Mouse (Mus musculus) spleen, postnatal 36 days (tissue): ENCODE measurements around the gene Gm39566.

Source experiments
- DNase-seq, 2 experiments: peaks; one replicate each; pipeline ENCODE4 v3.0.0; 2022; ENCODE audit warnings: low spot score in 2 of 2, mixed read lengths in 1 of 2

Gene Gm39566

DNA sequence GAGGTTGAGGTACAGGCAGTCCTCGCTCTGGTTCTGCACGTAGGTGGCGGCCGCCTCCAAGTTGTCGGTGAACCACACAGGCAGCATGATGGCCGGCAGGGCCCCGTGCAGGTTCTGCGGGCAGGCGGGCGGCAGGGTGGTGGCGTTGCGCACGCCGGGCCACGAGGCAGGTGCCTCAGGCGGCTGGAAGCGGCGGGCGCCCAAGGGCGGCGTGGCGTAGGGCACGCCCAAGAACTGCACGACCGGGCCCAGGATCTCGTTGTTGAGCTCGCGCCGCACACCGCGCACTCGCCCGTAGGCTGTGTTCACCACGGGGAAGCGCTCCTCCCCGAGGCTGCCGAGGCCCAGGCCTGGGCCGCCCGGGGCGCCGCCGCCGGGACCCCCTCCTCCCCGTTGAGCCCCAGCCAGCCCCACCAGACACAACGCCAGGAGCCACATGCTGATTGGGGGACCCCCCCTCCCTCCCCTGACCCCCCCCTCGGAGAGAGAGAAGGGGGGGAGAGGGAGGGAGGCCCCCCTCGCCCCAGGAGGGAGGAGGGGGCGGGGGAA, 19.0 kb upstream of the Gm39566 start:
- DNase-seq = peak; percentile 52 to 54

GRCm38 (mm10) chr11:69833554-69833953, 18.5 kb upstream of the Gm39566 start:
- no peak for DNase-seq

DNA sequence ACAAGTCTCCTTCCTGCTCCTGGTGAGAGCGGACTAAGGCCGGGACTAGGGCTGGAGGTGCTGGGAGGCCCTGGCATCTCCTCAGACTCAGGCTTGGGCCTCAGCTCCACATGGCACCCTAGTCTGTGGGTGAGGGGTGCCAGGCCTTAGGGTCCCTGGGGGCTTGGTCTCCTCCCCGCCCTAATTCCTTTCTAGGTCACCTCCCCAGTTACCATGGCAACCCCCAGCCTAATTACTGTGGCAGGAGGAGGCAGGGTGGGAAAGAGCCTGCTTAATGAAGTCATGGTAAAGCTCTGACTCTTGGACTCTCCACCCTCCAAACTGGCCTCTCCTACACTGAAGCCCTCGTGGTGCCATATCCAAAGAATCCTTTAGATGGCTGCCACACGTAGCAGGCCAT, 13.7 kb upstream of the Gm39566 start:
- DNase-seq = no peak

- DNase-seq = no peak
Observed at GRCm38 (mm10) chr11:69823456-69823855, 8.4 kb upstream of the Gm39566 start.

DNA sequence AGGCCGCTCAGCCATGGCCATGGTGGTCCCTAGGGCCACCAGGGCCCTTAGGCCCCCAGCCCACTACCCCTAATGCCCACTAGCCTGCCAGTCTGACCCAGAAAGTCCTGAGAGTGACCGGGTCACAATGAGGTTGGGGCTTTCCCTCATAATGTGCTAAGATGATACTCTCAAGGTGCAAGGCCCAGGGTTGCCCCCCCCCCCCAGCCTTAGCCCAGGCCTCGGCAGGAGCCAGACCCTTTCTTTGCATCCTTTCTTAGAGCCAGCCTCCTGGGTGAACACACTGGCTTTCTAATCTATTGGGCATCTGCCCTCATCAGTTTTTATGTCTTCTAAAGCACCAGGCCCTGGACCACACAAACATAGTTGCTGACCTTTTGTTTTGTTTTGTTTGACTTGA, 7.0 kb upstream of the Gm39566 start, which contains the start of gene Spem1:
Gene Spem1 (minus strand): TSS at position 101 of the 400 bp plus-strand sequence.
- no peak for DNase-seq

GRCm38 (mm10) chr11:69818871-69819270, 3.8 kb upstream of the Gm39566 start:
- no peak for DNase-seq

- DNase-seq = no peak
Observed at GRCm38 (mm10) chr11:69818365-69818764, 3.3 kb upstream of the Gm39566 start, which contains the start of gene Spem2. TSS of gene Spem2 (minus strand) at chr11:69818465.

- no peak for DNase-seq
Observed at GRCm38 (mm10) chr11:69816520-69816919, 1.4 kb upstream of the Gm39566 start.

DNA sequence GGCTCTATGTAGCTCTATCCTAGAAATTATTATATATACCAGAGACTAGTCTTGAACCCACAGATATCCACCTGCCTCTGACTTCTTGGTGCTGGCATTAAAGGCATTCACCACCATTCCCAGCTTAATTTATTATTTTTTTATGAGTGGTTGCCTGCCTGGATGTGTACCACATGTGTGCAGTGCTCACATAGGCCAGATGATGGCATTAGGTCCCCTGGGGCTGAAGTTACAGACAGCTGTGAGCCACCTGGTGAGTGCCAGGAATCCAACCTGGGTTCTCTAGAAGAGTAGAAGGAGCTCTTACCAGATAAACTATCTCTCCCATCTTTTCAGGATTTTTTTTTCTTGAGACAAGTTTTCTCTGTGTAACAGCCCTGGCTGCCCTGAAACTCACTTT, 4.8 kb downstream of the Gm39566 start:
- no peak for DNase-seq

DNA sequence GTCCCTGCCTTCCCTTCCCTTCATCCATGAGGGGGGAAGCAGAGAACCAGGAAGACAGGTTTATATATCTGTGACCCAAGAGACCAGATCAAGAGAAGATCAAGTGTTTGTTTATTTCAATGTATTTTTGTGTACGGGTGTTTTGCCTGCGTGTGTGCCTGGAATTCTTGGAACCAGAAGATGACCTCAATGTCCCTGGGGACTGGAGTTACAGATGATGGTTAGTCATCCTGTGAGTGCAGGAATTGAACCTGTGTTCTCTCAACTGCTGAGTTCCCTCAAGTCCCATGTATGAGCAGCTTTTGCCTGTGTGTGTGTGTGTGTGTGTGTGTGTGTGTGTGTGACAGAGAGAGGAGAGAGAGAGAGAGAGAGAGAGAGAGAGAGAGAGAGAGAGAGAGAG, 7.5 kb downstream of the Gm39566 start:
- no peak for DNase-seq

- DNase-seq = no peak
Observed at GRCm38 (mm10) chr11:69806378-69806777, 8.7 kb downstream of the Gm39566 start.

DNA sequence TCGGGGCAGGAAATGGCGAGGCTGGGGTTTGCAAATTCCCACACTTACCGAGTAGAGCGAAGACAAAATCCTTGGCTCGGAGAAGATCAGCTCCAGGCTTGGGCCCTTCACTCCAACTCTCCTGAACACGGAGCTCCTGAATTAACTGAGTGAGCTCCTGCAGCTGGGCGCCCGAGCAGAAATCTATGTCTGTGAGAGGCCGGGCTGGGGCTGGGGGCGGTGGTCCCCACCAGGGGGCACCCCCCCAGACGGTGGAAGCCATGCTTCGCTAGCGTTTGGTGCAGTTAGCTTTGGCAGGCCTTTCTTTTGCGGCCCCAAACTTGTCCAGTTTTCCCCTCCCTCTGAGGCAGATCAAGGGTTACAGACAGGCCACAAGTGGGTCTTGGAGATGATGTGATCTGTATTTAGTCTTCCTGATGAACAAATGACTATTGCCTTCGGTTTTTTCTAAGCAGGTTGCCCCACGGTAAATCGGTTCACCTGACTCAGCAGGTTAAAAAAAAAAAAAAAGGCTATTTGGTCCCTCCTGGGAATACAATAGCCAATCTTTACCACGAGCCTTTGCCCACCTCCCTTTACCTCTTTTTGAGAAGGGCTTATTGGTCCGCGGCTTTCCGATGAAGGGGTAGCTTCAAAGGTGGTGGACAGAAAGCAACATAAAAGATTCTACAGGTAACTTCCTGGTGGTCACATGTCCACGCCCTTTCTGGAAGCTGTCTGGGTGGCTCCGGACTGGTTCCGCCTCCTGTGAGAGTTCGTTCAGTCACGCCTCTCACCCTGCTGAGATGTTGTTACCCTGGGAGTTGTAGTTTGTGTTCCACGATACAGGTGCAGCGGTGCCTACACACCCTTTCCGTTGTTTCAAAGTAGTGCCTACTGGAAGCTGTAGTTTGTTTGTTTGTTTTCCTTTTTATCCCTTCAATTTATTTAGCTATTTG, 9.9 kb downstream of the Gm39566 start, which contains the start of gene Tmem102:
Gene Tmem102 (minus strand): TSS at position 653 of the 938 bp plus-strand sequence.
- DNase-seq = no peak

DNA sequence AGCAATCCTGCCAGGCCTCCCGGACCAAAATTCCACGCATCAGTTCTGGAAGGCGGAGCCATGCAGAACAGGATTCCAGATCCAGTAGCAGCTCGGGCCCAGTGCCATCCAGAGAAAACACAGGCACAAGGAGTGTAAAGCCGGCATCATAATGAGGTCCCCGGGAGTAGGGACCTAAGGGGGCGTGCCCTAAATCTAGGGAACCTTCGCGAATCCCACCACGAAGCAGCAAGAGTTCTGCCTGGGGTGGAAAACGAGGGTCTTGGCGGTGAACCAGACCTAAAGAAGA, 10.5 kb downstream of the Gm39566 start:
- no peak for DNase-seq

DNA sequence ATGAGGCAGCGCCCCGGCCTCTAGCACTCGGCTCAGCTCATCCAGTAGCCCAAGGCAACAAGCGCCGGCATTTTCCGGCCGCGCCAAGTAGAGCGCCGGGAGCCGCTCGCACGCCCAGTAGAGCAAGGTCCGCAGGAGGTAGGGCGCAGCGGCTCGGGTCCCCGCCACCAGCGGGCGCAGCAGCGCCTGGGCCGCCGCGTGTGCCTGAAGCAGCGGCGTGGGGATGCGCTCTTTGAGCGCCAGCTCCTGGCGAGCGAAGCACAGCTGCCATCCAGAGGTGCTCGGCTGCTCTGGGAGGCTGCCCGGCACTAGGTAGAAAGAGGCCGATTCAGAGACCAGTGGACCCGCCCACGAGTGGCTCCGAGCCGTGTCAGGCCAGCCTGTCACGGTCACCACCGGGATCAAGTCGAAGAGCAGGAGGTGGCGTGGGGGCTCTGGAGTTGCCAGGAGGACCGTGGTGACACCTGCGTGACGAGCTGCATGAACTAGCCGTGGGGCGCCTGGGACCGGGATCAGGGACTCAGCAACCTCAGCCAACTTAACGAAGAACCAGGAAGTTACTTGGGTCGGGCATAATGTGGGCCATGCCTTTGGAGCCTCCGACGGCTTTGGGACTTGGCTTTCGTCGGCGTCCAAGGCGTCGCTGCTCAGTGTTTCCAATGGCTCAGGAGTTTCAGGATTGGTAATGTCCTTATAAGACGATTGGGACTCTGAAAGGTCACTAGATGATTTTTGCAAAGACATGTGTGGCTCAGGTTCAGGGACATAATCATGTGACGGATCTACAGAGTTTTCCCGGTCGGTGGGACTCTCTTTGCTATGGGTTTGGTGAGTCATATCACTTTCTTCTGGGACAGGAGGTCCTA, 11.1 kb downstream of the Gm39566 start:
- peak; percentile 71 to 77 for DNase-seq

DNA sequence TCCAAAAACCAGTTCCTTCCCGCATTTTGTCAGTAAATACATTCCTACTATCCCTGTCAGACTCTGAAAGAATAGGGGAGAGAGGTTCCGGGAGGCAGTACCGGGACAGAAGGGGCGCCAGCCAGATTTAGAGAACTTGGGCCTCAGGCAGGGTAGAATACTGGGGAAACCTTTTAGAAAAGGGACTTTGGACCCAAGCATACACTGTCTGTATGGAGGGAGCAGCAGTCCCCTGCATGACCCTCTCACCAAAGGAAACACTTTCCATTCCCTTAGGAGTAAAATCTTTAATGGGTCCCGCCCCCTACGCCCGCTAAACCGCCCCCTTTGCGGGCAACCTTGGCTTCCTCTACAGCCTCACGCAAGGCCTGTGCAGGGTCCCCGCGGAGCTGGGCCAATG, 11.8 kb downstream of the Gm39566 start:
- DNase-seq = no peak

DNA sequence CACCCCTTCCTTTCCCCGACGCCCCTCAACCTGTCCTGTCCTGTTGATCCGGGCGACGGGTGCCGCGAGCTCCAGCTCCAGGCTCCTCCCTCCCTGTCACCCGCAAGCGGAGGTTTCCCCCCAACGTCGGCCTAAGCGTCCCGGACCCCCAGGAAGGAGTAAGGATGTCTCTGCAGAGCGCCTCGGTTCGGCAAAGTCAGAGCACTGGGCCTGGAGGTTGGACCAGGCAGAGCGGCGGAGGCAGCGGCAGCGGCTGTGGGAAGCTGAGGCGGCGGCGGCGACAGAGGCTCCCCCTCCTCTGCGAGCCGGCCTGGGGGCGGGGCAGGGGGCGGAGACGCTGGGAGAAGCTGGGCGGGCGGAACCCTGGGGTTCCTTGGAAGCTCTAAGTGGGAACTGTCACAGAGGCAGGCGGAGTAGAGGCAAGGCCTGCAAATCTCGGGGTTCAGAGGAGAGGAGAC, 12.4 kb downstream of the Gm39566 start:
- peak; percentile 50 to 65 for DNase-seq

GRCm38 (mm10) chr11:69801379-69801977, 13.6 kb downstream of the Gm39566 start, which contains the start of gene Fgf11:
TSS of gene Fgf11 (minus strand) at chr11:69801857.
- DNase-seq = no peak

DNA sequence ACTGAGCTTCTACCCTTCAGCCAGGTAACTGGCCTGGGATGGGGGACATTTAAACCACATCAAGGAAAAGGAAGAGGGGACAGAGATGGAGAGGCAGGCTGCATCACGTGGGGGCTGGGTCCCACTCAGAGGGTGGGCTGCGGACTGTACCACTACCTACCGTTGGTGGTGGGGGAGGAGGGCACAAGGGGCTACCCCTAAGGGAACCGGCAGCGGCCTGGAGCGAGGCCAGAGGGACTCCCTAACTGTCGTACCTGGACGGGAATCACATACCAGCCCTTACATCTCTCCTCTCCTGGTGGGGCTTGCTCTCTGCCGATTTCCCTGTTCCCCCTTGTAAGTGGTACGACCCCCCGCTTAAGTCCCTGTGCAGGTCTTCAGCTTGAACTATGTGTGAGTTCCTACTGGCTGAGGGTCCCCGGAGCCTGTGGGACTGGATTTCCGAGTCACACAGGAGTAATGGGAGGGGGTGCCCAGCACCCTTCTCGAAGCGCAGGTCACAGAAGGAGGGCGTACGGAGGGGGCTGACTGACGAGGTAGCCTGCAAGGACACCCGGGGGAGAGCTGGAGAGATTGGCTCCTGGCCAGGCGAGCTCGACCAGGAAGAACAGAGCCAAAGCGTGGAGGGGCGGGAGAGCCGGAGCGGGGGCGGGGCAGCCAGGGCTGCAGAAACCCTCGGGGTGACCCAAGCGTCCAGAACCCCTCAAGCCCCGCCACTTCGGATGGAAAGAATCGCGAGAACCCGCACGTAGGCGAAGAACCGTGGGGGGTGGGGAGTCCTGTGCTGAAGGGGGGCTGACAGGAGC, 14.5 kb downstream of the Gm39566 start:
- DNase-seq = no peak

DNA sequence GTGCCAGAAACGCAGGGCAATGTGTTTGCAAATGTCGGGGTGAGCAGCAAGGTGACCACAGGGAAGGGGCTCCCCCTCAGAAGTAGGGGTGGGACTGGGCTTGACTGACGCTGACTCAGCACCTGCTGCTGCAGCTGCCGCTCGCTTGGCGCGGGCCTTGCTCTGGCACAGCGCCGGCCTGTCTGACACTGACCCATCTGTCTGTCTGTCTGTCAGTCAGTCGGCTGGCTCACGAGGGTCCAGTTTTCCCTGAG, 15.0 kb downstream of the Gm39566 start:
- no peak for DNase-seq

DNA sequence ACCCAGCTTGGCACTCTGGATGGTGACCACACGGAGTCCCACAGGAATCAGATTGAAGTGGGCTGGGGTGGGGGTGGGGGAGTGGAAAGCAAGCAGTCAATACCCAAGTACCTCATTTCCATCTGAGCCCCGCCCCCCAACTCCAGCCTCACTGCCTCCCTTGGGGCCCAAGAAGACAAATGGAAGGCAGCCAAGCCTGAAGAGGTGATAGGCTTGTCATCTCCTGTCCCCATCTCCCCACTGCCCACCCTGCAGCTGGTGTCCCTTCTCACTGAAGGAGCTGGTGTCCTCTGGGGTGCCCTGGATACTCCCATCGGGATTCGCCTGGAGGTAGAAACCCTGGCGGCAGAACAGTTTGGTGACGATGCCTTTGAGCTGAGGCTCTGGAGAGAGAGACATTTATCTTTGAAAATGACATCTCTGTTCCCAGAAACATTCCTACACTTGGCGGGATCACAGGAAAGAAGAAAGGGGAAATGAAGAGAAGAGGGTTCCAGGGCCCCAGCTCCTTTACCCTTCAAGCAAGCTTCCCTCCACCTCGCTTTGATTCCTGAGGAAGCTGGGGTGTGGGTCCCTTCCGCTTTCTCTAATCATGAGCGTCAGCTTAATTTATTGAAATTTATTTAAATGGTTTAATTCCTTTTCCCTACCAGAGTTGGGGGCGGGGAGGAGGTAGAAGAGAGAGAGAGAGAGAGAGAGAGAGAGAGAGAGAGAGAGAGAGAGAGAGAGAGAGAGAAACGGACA, 15.5 kb downstream of the Gm39566 start:
- peak; percentile 66 to 73 for DNase-seq
